Mouse (Mus musculus) Patski (cell line): Measurements from ENCODE around the gene Polr3e. TPM values are rescaled to one million over a fixed set of nuclear protein-coding genes. Genes with fewer than 3 reads are reported as not detected.

Source experiments
- ATAC-seq: fragments of 100-300 bp; one replicate; pipeline ENCODE4 v1.8.0; 2021
- CTCF ChIA-PET: fragments of 350-600 bp; sonication (Branson Sonifier 250); formaldehyde crosslinking; loops from one replicate; lab custom pipeline; 2022; ENCODE audit warnings: inconsistent platforms; lab: Charles Lee
- POLR2A ChIA-PET: fragments of 350-600 bp; sonication (Branson Sonifier 250); formaldehyde crosslinking; loops from one replicate; lab custom pipeline; 2022; ENCODE audit warnings: antibody characterized with exemption, inconsistent platforms; lab: Charles Lee
- DNase-seq: peaks from one replicate; pipeline ENCODE4 v3.0.0-alpha.2; 2011; ENCODE audit warnings: low read depth, low spot score
- H3K27me3 ChIP-seq: fragments of 371-371 bp; one replicate; pipeline ENCODE4 v1.5.1; 2021
- CTCF ChIP-seq: fragments of 100-300 bp; IDR thresholded peaks from one replicate; pipeline ENCODE4 v1.5.1; 2021
- in situ Hi-C: fragments of 300-500 bp; cut with MboI; formaldehyde crosslinking; loops from 3 replicates; pipeline ENCODE4 v1.11.1; 2018; ENCODE audit warnings: low pct_unique_long_range_greater_than_20kb, mixed read lengths
- polyA plus RNA-seq: library from polyadenylated mRNA; unstranded; gene quantifications from one replicate; pipeline ENCODE4 v1.2.3, GENCODE M21; 2021

Polr3e gene
- polyA plus RNA-seq, 1 experiment from 2014 or later, result 27.2 TPM

- ChIA-PET CTCF (interaction anchor here (1.2 kb wide), 1 partner anchor 14 kb away, joined by 4 read pairs; no protein-coding TSS in a partner anchor), POLR2A (interaction anchor here (1.0 kb wide), 1 partner anchor 15 kb away, joined by 3 read pairs; no protein-coding TSS in a partner anchor)
- ATAC-seq, result no peak
- TF ChIP-seq CTCF, result no peak
- no peaks in the 10 kb centered on the region for H3K27me3 ChIP-seq
- in situ Hi-C loops, result no loop called here
- no peak for DNase-seq
These were observed 36.8 kb upstream of the Polr3e start for GRCm38 (mm10) chr7:120880770-120881169.

- no peaks in the 10 kb centered on the region for H3K27me3 ChIP-seq
These were observed 36.1 kb upstream of the Polr3e start for GRCm38 (mm10) chr7:120881451-120881850.

GRCm38 (mm10) chr7:120882674-120883073 lies 34.9 kb upstream of the Polr3e start:
- in situ Hi-C loops, result no loop called here
- no peaks in the 10 kb centered on the region for H3K27me3 ChIP-seq
- no peak for TF ChIP-seq CTCF
- ATAC-seq (no peak), DNase-seq (no peak)
- ChIA-PET POLR2A (interaction anchor here (0.7 kb wide), 1 partner anchor 11 kb away, joined by 5 read pairs; no protein-coding TSS in a partner anchor), CTCF (no interaction called here)

More at GRCm38 (mm10) chr7:120881451-120881850, 36.1 kb upstream of the Polr3e start:
- TF ChIP-seq CTCF, result no peak
- in situ Hi-C loops, result no loop called here
- ChIA-PET CTCF (interaction anchor here (0.7 to 1.2 kb wide), 2 partner anchors 15 to 36 kb away, joined by 3 to 4 read pairs; partner anchors contain the start of gene Polr3e), POLR2A (no interaction called here)
- no peak for ATAC-seq
- DNase-seq, result no peak

GRCm38 (mm10) chr7:120883523-120884290 lies 33.8 kb upstream of the Polr3e start:
- no peak for DNase-seq
- POLR2A ChIA-PET, result no interaction called here
- in situ Hi-C loops, result no loop called here
- H3K27me3 ChIP-seq, result no peaks in the 10 kb centered on the region
- ATAC-seq, result no peak
- CTCF ChIA-PET, result interaction anchor here (1.1 to 1.2 kb wide), 2 partner anchors 16 to 23 kb away, joined by 3 to 4 read pairs; no protein-coding TSS in a partner anchor
- TF ChIP-seq CTCF, result no peak

GRCm38 (mm10) chr7:120884746-120885145 lies 32.8 kb upstream of the Polr3e start:
- ATAC-seq, result no peak

GRCm38 (mm10) chr7:120893123-120893522 lies 24.4 kb upstream of the Polr3e start:
- CTCF ChIA-PET, result interaction anchor here (0.7 kb wide), 1 partner anchor 9 kb away, joined by 3 read pairs; no protein-coding TSS in a partner anchor
- POLR2A ChIA-PET, result interaction anchor here (0.7 kb wide), 1 partner anchor 11 kb away, joined by 5 read pairs; no protein-coding TSS in a partner anchor
- no peak for TF ChIP-seq CTCF
- in situ Hi-C loops, result no loop called here
- no peak for DNase-seq
- ATAC-seq, result no peak
- H3K27me3 ChIP-seq, result no peaks in the 10 kb centered on the region

More at GRCm38 (mm10) chr7:120884746-120885145, 32.8 kb upstream of the Polr3e start:
- no peak for TF ChIP-seq CTCF
- no peak for DNase-seq
- H3K27me3 ChIP-seq, result no peaks in the 10 kb centered on the region
- ChIA-PET CTCF (interaction anchor here (1.1 to 1.2 kb wide), 2 partner anchors 17 to 22 kb away, joined by 3 to 4 read pairs; no protein-coding TSS in a partner anchor), POLR2A (no interaction called here)
- in situ Hi-C loops, result no loop called here

GRCm38 (mm10) chr7:120897054-120897453 lies 20.5 kb upstream of the Polr3e start:
- ATAC-seq, result no peak
- H3K27me3 ChIP-seq, result no peaks in the 10 kb centered on the region
- in situ Hi-C loops, result no loop called here
- CTCF ChIA-PET, result interaction anchor here (0.7 to 1.5 kb wide), 2 partner anchors 17 to 57 kb away, joined by 3 read pairs; no protein-coding TSS in a partner anchor
- DNase-seq, result no peak
- POLR2A ChIA-PET, result interaction anchor here (0.7 kb wide), 1 partner anchor 60 kb away, joined by 3 read pairs; no protein-coding TSS in a partner anchor
- TF ChIP-seq CTCF, result no peak

GRCm38 (mm10) chr7:120897711-120898335 lies 19.7 kb upstream of the Polr3e start:
- TF ChIP-seq CTCF, result no peak
- DNase-seq (no peak), ATAC-seq (no peak)
- in situ Hi-C loops, result no loop called here
- CTCF ChIA-PET, result interaction anchor here (0.7 to 1.5 kb wide), 2 partner anchors 16 to 58 kb away, joined by 3 read pairs; no protein-coding TSS in a partner anchor
- H3K27me3 ChIP-seq, result no peaks in the 10 kb centered on the region
- POLR2A ChIA-PET, result interaction anchor here (0.6 kb wide), 1 partner anchor 13 kb away, joined by 3 read pairs; no protein-coding TSS in a partner anchor

GRCm38 (mm10) chr7:120900191-120900590 lies 17.4 kb upstream of the Polr3e start:
- no peak for ATAC-seq
- no peaks in the 10 kb centered on the region for H3K27me3 ChIP-seq
- no peak for TF ChIP-seq CTCF
- in situ Hi-C loops, result no loop called here
- ChIA-PET POLR2A (no interaction called here), CTCF (interaction anchor here (1.0 kb wide), 2 partner anchors 14 to 17 kb away, joined by 3 to 4 read pairs; partner anchors contain the start of gene Polr3e)
- DNase-seq, result no peak

- DNase-seq (no peak), ATAC-seq (no peak)
- in situ Hi-C loops, result no loop called here
- TF ChIP-seq CTCF, result no peak
- no peaks in the 10 kb centered on the region for H3K27me3 ChIP-seq
- CTCF ChIA-PET, result interaction anchor here (0.6 to 1.0 kb wide), 2 partner anchors 8 to 66 kb away, joined by 3 read pairs; no protein-coding TSS in a partner anchor
- POLR2A ChIA-PET, result no interaction called here
These were observed 15.8 kb upstream of the Polr3e start for GRCm38 (mm10) chr7:120901701-120902100.
